Mouse (Mus musculus): Measurements from ENCODE around the gene Ampd3. TPM values are rescaled to one million over a fixed set of nuclear protein-coding genes. Genes with fewer than 3 reads are reported as not detected.

Ampd3 gene
- polyA plus RNA-seq, 1 experiment = 2.6 TPM

DNA sequence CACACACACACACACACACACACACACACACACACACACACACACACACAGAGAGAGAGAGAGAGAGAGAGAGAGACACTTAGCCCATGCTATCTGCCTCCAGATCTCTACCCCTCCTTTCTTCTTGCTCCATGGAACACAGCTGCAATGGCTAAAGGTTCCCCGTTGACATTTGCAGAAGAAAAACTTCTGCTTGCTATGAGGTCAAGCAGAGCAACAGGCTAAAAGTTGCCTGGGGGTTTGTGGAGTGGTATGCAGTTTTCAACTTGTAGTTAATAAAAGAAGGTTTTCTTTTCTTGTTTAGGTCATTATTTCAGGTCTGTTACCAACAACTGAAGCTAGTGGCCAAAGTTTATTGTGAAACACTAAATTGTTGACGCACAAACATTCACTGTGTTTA lies 11.6 kb upstream of the Ampd3 start:
- Histone ChIP-seq H3K4me3 (replicated peaks) (no peak overlapping the region), H3K9me3 (ENCODE audit: control insufficient read depth, low read length) (no peaks in the 10 kb centered on the region), H3K36me3 (ENCODE audit: control insufficient read depth) (no peaks in the 10 kb centered on the region), H3K27me3 (ENCODE audit: control insufficient read depth) (peaks cover 6% of the 10 kb centered on the region), H3K4me1 (ENCODE audit: control insufficient read depth) (peaks cover 2% of the 10 kb centered on the region; the same call in 1 of the 2 replicates)
- TF ChIP-seq GATA1 (IDR thresholded peaks at IDR 0.05; ENCODE audit: low read length) (no peak), TAL1 (IDR thresholded peaks at IDR 0.05; ENCODE audit: low read length) (no peak)

DNA sequence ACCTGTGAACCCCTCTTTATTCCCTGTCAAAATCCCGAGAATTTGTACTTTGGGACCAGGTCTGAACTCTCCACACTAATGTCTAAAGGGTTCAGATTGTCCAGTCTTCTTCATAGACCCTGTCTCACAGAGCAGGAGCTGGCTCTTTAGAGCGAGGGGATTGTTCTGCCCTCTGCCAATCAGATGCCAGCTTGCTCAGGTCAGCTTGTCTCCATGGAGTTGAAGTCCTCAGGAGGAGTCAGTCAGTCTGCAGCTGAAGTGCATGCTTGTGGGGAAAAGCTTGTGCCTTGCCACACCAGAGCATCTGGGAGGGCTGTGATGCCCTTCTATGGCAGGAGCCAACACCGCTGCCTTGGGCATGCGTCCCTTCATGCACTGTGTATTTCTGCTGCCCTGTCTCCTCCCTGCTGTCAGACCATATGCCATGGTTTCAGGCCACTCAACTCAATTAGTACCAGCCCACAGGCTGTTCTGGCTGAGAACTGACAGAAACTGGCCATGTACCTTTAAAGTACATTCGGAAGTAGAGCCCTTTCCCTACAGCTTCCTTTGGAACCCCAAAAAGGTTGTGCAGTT lies 5.3 kb upstream of the Ampd3 start:
- Histone ChIP-seq H3K36me3 (ENCODE audit: control insufficient read depth) (no peaks in the 10 kb centered on the region), H3K4me3 (replicated peaks) (no peak overlapping the region), H3K9me3 (ENCODE audit: control insufficient read depth, low read length) (no peaks in the 10 kb centered on the region), H3K27me3 (ENCODE audit: control insufficient read depth) (peaks cover 18% of the 10 kb centered on the region), H3K4me1 (ENCODE audit: control insufficient read depth) (peaks cover 3% of the 10 kb centered on the region)
- TF ChIP-seq TAL1 (IDR thresholded peaks at IDR 0.05; ENCODE audit: low read length) (no peak), GATA1 (IDR thresholded peaks at IDR 0.05; ENCODE audit: low read length) (no peak)

DNA sequence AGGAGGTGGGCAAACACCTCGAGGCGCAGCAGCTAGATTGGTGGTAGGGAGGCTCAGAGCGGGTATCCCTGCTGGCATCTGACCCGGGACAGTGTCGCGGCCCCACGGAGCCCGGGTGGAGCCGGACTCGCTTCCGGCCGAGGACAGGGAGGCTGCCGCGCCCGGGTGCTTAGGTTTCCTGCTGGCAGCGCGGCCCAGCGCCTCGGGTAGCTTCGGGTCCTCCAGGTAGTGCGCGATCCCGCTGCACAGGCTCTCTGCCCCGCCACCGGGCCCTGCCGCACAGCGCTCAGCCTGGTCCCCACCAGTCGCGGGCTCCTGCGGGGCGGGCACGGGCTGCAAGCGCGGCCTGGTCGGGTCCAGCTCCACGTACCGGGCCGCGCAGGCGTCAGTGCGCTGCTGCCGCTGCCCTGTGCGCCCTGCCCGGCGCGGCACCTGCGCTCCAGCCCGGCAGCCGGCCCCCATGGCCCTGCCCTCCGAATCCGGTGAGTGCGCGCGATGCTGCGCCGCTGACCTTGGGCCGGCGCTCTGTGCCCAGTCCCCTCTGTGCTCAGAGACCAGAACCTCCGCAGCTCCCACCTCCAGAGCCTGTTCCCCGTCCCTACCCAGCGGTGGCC lies 552 bp downstream of the Ampd3 start:
- peaks cover 61% of the 10 kb centered on the region for H3K4me1 ChIP-seq (ENCODE audit: control insufficient read depth)

DNA sequence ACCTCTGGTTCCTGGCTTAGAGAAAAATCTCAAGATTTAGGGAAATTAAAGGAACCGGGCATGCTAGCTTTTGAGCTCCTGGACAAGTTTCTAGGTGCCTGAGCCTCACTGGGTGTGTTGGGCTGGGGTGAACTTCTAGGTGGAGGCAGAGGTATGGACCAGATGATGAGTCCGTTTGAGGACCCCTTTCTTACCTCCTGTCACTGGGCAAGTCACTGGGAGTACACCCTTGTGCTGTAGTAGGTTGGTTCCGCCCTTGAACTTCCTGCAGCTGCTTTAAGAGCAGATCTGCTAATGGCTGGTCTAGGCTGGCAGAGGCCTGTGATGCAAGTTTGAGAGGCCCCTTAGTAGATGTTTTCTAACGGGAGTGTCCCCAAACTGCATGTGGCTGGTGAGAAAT lies 1.1 kb downstream of the Ampd3 start:
- no peak for TF ChIP-seq TAL1 (IDR thresholded peaks at IDR 0.05; ENCODE audit: low read length)
- no peak for TF ChIP-seq GATA1 (IDR thresholded peaks at IDR 0.05; ENCODE audit: low read length)
- Histone ChIP-seq H3K36me3 (ENCODE audit: control insufficient read depth) (no peaks in the 10 kb centered on the region; the same call in 1 of the 2 replicates), H3K4me1 (ENCODE audit: control insufficient read depth) (peaks cover 66% of the 10 kb centered on the region), H3K27me3 (ENCODE audit: control insufficient read depth) (peaks cover 22% of the 10 kb centered on the region), H3K9me3 (ENCODE audit: control insufficient read depth, low read length) (no peaks in the 10 kb centered on the region), H3K4me3 (replicated peaks) (peak overlapping the region; percentile 76)

More for the DNA sequence above, 552 bp downstream of the Ampd3 start:
- H3K27me3 ChIP-seq (ENCODE audit: control insufficient read depth) = peaks cover 22% of the 10 kb centered on the region
- H3K4me3 ChIP-seq (replicated peaks) = peak overlapping the region; percentile 76
- H3K36me3 ChIP-seq (ENCODE audit: control insufficient read depth) = no peaks in the 10 kb centered on the region; the same call in 1 of the 2 replicates
- TF ChIP-seq GATA1 (IDR thresholded peaks at IDR 0.05; ENCODE audit: low read length) = no peak
- no peak for TF ChIP-seq TAL1 (IDR thresholded peaks at IDR 0.05; ENCODE audit: low read length)
- H3K9me3 ChIP-seq (ENCODE audit: control insufficient read depth, low read length) = no peaks in the 10 kb centered on the region

DNA sequence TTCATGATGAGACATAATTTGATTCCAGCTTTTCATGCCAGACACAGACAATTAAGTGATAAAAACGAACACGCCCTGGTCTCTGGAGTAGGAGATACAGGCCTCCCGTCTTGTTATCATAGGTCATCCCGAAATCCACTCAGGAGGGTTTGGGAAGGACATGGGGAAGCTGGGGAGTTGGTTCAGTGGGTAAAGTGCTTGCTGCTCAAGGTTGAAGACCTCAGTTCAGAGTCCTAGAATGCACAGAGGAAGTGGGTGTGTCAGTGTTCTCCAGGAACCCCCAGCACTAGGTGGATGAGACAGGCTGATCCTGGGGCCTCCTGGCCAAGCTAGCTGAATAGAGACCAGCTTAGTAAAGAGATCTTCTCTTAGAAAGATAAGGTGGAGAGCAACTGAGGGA lies 2.9 kb downstream of the Ampd3 start:
- H3K27me3 ChIP-seq (ENCODE audit: control insufficient read depth) = peaks cover 22% of the 10 kb centered on the region
- H3K9me3 ChIP-seq (ENCODE audit: control insufficient read depth, low read length) = no peaks in the 10 kb centered on the region
- peaks cover 12% of the 10 kb centered on the region for H3K36me3 ChIP-seq (ENCODE audit: control insufficient read depth)
- H3K4me3 ChIP-seq (replicated peaks) = peak overlapping the region; percentile 19
- peaks cover 82% of the 10 kb centered on the region for H3K4me1 ChIP-seq (ENCODE audit: control insufficient read depth)
- TF ChIP-seq TAL1 (IDR thresholded peaks at IDR 0.05; ENCODE audit: low read length) (no peak), GATA1 (IDR thresholded peaks at IDR 0.05; ENCODE audit: low read length) (no peak)

DNA sequence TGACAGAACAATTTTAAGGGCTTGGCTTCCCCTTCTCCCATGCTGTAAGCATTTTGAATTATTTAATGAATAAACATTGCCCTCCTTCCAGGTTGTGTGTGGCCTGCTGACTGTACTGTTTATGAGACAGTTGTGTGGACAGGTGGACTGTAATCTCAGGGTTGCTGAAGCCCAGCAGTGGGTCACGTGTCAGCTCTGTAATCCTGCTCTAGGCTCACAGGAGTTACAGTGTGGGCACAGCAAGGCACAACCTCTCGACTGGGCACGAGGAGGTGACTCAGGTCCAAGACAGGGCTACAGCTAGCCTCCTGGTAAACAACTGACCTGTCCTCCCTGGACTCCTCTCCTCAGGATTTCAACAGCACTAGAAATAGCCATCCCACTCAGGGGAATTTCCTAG lies 4.3 kb downstream of the Ampd3 start:
- Histone ChIP-seq H3K9me3 (ENCODE audit: control insufficient read depth, low read length) (no peaks in the 10 kb centered on the region), H3K27me3 (ENCODE audit: control insufficient read depth) (peaks cover 22% of the 10 kb centered on the region), H3K4me3 (replicated peaks) (peak overlapping the region; percentile 22), H3K36me3 (ENCODE audit: control insufficient read depth) (peaks cover 26% of the 10 kb centered on the region), H3K4me1 (ENCODE audit: control insufficient read depth) (peaks cover 96% of the 10 kb centered on the region)
- TF ChIP-seq GATA1 (IDR thresholded peaks at IDR 0.05; ENCODE audit: low read length) (no peak), TAL1 (IDR thresholded peaks at IDR 0.05; ENCODE audit: low read length) (no peak)

DNA sequence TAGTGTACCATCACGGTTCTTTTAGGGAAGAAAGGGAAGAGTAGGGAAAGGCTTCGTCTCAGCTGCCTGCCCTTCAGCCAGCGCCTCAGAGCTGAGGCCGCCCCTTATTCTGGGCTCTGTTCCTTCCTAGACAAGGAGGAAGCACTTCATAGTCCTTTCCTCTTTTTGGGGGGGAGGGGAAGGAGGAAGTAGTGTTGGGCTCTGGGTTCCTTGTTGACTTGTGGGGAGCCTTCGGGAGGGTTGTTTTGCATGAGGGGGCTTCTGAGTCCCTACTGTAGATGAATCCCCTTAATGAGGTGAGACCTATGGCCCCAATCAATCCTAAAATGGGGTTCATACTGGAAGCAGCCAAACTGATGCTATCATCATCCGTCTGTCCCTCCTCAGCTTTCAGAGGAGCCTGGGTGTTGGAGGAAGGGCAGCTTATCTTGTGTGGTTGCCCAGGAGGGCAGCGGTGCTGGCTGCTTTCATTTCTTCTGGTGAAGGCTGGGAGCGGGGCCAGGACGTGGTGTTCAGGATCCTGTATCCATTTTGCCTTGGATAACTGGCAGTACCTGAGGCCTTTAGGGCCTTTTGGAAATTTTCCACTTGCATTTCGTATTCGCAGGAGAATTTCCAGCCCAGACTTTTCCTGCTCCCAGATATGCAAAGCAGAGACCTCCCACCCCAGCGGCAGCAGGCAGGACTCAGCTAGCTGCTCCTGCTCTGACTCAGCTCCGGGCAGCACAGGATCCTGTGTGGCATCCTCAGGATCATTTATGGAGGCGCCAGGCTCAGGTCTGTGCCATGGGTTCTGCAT lies 5.4 kb downstream of the Ampd3 start:
- Histone ChIP-seq H3K4me3 (replicated peaks) (peak overlapping the region; percentile 70), H3K9me3 (ENCODE audit: control insufficient read depth, low read length) (no peaks in the 10 kb centered on the region), H3K36me3 (ENCODE audit: control insufficient read depth) (peaks cover 37% of the 10 kb centered on the region), H3K4me1 (ENCODE audit: control insufficient read depth) (peaks cover 97% of the 10 kb centered on the region), H3K27me3 (ENCODE audit: control insufficient read depth) (peaks cover 12% of the 10 kb centered on the region)
- TF ChIP-seq GATA1 (IDR thresholded peaks at IDR 0.05; ENCODE audit: low read length) = peak; percentile 56
- TF ChIP-seq TAL1 (IDR thresholded peaks at IDR 0.05; ENCODE audit: low read length) = no peak

DNA sequence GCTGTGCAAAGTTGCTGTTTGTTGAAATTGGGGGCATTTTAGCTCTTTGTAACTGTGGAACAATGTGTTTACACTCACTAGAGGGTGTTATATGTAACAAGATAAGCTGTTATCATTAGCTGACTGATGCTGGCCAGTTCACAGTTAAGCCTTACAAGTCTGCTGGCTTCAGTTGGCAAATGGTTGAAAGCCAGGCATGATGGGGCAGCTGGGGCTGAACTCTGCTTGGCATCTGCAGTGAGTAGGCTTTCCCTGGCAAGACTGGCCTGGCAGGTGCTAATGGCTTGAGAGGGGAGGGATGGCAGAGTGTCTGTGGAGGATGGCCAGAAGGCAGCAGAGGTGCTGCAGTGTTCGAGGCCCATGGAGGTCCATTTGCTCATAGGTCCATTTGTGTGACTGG lies 6.1 kb downstream of the Ampd3 start:
- H3K36me3 ChIP-seq (ENCODE audit: control insufficient read depth) = peaks cover 44% of the 10 kb centered on the region
- peak overlapping the region; percentile 70 for H3K4me3 ChIP-seq (replicated peaks)
- H3K4me1 ChIP-seq (ENCODE audit: control insufficient read depth) = peaks cover 97% of the 10 kb centered on the region
- TF ChIP-seq GATA1 (IDR thresholded peaks at IDR 0.05; ENCODE audit: low read length) = no peak
- no peak for TF ChIP-seq TAL1 (IDR thresholded peaks at IDR 0.05; ENCODE audit: low read length)
- no peaks in the 10 kb centered on the region for H3K9me3 ChIP-seq (ENCODE audit: control insufficient read depth, low read length)
- peaks cover 5% of the 10 kb centered on the region for H3K27me3 ChIP-seq (ENCODE audit: control insufficient read depth)

DNA sequence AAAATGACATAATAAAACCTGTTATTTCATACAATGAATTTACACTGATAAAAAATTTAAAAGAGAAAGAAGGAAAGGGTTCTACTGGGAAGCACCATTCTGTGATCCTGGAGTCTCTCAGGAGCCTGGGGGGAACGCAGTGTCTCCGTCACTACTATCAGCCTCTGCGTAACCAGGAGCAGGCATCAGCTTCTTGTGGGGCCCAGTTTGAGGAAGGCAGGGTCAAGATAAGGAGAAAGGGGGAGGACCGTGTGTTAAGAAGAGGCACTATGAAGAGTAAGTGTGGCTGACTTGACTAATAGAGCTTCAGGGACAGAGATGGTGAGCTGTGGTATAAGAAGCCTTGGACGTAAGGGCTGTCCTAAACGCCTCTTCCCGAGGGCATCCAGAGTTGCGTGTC lies 6.7 kb downstream of the Ampd3 start:
- Histone ChIP-seq H3K4me3 (replicated peaks) (peak overlapping the region; percentile 70), H3K9me3 (ENCODE audit: control insufficient read depth, low read length) (no peaks in the 10 kb centered on the region), H3K27me3 (ENCODE audit: control insufficient read depth) (no peaks in the 10 kb centered on the region; the same call in 1 of the 2 replicates), H3K36me3 (ENCODE audit: control insufficient read depth) (peaks cover 50% of the 10 kb centered on the region), H3K4me1 (ENCODE audit: control insufficient read depth) (peaks cover 97% of the 10 kb centered on the region)
- TF ChIP-seq GATA1 (IDR thresholded peaks at IDR 0.05; ENCODE audit: low read length) = peak; percentile 90
- peak; percentile 57 for TF ChIP-seq TAL1 (IDR thresholded peaks at IDR 0.05; ENCODE audit: low read length)

Data from erythroblast, embryonic 14.5 days (primary cell).